Mouse (Mus musculus) olfactory bulb, adult 2 months (tissue): ENCODE measurements at regions not wholly inside any gene's neighbourhood (a gene's known extent, or its start where the extent isn't known, plus 50 kb on each side); places are given as distances from the start of the nearest gene placed in this dataset.

Experiments used
- CTCF ChIP-seq: fragments of 200-500 bp; IDR thresholded peaks from 2 replicates; pipeline ENCODE4 v1.5.1; 2012; ENCODE audit warnings: low read depth, mild to moderate bottlenecking, low read length, moderate library complexity; ENCODE audit not compliant: insufficient read depth
- POLR2A ChIP-seq: fragments of 200-500 bp; IDR thresholded peaks from 2 replicates; pipeline ENCODE4 v1.6.1; 2012; ENCODE audit warnings: mild to moderate bottlenecking, low read depth, low read length, moderate library complexity; ENCODE audit not compliant: insufficient read depth

- TF ChIP-seq CTCF (no peak), POLR2A (no peak)
Measured at GRCm38 (mm10) chr9:47438976-47439375, 91.0 kb upstream of the Cadm1 start.
